Mouse (Mus musculus) common myeloid progenitor, adult 5-6 weeks (primary cell): ENCODE measurements around the gene Kcnip1. TPM values are rescaled to one million over a fixed set of nuclear protein-coding genes. Genes with fewer than 3 reads are reported as not detected.

Source experiments
- ATAC-seq: replicated peaks from 2 replicates; pipeline ENCODE4 v1.8.0; 2016; ENCODE audit warnings: low read depth, mild to moderate bottlenecking, moderate TSS enrichment, inconsistent platforms; ENCODE audit not compliant: poor library complexity, severe bottlenecking
- total RNA-seq: library from RNA; stranded (forward); fragments of 200-1000, 187-1606 nt; gene quantifications from 2 replicates; pipeline ENCODE4 v1.2.3, GENCODE M21; 2017

The Kcnip1 gene
- total RNA-seq, 1 experiment from 2014 or later, result not detected

DNA sequence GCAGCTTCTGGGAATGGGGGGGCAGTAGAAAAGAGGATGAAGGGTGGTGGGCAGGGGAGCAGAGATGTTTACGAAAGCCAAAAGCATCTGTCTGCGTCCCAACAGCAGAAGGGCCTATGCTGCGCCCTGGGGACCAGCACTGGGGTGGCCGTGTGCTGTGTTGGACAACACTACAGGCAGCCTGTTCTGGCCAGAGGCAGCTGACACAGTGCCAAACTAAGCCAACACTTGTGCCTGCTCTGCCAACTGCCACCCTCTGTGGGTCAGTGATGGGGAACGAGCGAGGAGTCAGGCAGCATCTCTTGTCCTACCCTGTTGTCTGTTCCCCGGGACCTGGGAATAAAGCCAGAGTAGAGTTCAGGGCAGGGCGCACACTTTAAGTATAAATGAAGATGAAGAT is 260.6 kb downstream of the Kcnip1 start:
- no peak for ATAC-seq

DNA sequence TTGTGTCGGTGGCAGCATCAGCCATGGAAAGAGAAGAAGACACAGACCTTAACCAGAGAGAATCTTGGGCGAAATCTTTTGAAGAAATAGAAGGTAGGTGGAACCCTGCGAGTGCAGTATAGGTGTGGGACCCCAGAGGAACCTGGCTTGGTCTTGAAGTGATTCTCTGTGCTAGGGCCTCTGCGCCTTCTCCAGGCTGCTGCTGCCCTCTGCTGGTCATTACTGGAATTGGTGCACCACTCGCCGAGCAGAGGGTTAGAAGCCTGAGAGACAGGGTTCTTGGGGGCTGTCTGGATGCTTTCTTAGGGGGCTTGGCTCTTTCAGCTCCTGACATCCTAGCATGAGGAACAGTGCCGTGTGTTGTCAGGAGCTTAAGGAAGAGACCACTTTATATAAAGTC is 271.7 kb downstream of the Kcnip1 start:
- peak; percentile 76; the same call in 1 of the 2 replicates for ATAC-seq

- ATAC-seq, result no peak
Observed at GRCm38 (mm10) chr11:33706777-33707176, 286.2 kb downstream of the Kcnip1 start.

DNA sequence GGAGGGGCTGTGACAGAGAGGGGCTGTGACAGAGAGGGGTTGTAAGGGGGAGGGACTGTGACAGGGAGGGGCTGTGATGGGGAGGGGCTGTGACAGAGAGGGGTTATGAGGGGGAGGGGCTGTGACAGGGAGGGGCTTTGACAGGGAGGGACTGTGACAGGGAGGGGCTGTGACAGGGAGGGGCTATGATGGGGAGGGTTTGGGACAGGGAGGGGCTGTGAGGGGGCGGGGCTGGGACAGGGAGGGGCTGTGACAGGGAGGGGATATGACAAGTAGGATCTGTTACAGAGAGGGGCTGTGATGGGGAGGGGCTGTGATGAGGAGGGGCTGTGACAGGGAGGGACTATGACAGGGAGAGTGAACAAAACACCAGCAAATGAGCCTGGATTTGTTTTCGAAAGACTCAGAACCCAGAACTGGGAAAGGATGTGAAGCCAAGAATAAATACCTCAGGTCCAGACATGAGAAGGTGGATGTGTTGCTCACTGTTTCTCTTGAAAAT is 290.9 kb downstream of the Kcnip1 start:
- no peak for ATAC-seq

DNA sequence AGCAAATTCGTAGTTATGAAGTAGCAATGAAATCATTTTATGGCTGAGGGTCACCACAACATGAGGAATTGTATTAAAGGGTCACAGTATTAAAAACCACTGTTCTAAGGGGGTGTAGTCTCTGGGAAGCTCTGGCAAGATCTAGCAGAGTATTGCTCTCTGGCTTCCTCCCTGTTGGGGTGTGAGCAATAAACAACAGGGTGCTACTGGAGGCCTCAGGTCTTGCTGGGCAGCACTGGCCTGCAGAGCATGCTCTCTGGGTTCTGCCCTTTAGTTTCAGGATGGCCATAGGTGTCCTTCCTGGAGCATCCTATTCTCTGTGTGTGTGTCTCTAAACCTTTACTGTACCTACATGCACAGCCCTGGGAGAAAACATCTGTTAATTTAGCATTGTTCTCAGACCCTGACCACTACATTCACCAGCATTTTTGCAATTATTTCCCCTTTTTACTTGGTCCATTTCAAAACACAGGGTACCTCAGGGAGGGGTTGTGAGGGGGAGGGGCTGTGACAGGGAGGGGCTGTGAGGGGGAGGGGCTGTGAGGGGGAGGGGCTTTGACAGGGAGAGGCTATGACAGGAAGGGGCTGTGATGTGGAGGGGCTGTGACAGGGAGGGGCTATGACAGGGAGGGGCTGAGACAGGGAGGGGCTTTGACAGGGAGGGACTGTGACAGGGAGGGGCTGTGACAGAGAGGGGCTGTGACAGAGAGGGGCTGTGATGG is 291.6 kb downstream of the Kcnip1 start:
- ATAC-seq, result no peak

DNA sequence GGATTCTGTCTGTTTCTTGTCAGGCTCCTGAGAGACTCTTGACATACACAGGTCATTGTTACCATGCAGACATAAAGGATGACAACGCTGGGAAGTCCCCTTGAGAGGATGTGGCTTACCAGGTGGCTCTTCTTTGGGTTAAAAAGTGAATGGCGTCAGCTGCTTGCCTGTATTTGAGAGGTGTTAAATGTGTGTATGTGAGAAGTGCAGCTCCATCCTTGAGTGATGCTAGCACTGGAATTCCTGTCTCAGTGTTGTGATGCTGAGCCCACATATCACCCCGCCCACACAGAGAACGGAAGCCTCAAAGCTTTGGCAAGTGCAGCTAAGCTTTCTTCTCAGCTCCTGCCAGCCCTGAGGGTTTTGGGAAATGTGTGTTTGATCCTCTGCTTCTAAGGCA is 292.2 kb downstream of the Kcnip1 start:
- no peak for ATAC-seq

DNA sequence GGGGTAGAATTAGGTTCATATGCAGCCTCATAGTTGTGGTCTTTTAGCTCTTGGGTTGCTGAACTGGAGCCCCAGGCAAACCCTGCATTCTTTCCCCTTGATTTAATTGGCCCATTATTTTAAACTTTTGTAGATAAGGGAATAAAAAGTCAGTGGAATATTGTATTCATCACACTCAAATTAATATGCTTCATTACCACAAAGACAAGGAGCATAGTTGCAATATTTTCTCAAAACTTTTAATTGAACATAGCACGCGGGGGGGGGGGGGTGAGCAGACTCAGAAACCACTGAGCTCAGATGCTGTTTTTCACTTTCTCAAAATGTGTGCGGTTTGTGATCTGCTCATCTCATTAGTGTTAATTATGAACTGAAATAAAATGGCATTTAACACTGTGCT is 302.8 kb downstream of the Kcnip1 start:
- ATAC-seq, result no peak

DNA sequence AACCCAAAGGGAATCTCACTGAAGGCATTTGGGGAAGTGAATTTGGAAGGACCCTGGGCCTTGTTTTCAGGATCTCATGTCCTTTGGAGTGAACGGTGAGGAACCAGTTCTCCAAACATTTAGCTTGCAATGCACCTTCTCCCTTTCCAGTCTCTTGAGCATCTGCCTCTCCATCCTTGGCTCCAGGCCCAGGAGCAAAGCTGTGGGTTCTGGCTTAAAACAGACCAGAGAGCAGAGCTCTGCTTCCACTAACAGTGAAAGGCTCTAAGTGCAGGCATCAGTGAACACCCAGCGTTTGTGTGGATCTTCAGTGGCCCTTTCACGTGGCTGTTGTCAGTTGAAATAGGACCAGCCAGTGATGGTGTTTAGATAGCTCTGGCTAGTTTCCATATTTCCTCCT is 307.0 kb downstream of the Kcnip1 start:
- ATAC-seq, result no peak

DNA sequence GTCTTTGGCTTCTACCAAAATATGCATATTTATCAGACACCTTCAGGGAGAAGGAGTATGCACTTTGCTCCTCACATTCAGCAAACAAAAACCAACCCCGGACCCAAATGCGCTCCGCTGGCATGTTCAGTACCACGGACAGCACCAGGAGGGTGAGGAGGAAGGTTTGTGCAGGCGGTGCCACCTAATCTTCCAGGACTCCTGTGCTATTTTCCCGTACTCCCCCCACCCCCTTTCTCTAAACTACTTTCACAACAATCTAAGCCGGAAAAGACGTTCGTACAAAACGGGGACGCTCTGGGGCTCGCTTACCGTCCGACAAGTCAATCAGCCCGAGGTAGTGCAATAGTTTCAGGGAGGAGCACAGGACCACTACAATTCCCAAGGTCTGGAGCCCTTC is 312.8 kb downstream of the Kcnip1 start:
- ATAC-seq, result peak; percentile 74

- no peak for ATAC-seq
Observed at GRCm38 (mm10) chr11:33670105-33670965, 322.6 kb downstream of the Kcnip1 start.

GRCm38 (mm10) chr11:33668376-33668775 is 324.6 kb downstream of the Kcnip1 start:
- no peak for ATAC-seq

GRCm38 (mm10) chr11:33663599-33663998 is 329.4 kb downstream of the Kcnip1 start:
- ATAC-seq, result no peak

DNA sequence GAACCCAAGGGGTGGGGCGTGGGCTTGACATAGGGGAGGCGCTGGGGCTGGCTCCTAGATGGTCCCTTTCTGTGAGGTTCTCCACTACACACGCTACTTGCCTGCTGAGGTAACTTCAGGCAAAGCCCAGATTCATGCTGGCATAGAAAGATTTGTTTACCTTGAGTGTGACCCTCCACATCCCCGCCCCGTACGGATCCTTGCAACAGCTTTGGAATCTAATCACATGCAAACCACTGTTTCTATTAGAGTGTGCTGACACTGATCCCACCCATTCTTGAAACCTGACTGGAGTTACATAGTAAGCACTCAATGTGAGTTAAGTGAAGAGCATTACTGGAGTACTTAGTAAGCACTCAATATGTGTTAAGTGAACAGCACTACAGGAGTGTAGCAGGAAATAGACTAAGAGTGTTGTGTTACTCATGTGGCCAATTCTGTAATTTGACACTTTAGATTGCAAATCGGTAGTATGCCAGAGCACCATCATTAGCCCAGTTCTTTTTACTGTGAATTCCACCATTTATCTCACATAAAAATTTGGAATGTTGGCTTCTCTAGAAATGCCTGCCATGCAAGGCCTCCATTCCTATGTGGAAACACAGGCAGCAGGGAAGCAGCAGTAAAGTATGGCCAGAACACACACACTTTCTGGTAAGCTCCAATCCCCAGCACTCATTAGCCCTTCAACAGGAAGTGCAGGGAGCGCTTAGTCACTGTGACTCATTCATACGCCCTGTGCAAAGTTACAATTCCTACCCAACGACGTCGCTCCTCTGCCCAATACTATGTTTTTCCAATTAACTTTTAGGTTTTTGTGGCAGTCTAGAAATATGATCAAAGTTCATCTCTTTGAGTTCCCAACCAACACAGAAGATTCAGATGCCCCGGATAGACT is 332.7 kb downstream of the Kcnip1 start:
- peak; percentile 87 for ATAC-seq

DNA sequence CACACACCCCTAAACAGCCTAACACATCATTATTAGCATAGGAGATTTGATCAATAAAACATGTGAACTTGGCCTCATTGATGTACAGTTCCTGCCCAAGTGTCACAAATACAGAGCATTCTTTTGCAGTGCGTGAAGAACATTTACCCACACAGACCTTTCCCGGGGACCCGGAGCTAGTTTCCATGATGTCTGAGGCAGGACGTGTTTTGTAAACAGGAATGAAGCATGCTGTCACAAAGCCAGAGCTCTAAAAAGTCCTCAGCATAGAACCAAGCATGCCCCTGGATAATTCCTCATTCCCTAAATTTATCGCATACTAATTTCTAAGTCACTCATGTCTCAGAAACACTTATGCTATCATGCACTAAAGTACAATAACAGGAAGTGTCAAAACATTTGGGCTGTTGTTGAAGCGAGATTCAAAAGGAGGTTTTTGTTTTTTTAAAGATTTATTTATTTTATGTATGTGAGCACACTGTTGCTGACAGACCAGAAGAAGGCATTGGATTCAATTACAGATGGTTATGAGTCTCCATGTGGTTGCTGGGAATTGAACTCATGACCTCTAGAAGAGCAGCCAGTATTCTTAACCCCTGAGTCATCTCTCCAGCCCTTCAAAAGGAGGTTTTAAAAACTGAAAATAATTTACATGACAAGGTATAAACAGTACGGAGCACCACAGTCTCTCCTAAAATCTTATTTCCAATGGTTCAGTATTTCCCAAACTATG is 336.9 kb downstream of the Kcnip1 start:
- ATAC-seq, result no peak

GRCm38 (mm10) chr11:33655221-33655620 is 337.7 kb downstream of the Kcnip1 start:
- ATAC-seq, result no peak

DNA sequence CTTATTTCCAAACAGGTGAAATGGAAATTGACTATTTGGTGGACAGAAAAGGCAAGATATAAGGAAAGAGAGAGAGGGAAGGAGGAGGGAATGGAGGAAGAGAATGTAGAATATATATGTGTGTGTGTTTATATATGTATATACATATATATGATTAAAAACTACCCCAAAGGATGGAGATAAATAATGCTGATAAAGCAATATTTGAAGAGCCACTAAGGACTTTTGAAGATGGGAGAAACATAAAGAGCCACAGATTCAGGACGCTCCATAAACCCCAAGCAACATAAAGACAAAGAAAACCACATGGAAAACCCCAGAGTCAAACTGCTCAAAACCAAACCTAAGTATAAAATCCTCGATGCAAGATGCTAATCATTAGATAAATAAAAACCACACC is 338.5 kb downstream of the Kcnip1 start:
- no peak for ATAC-seq

DNA sequence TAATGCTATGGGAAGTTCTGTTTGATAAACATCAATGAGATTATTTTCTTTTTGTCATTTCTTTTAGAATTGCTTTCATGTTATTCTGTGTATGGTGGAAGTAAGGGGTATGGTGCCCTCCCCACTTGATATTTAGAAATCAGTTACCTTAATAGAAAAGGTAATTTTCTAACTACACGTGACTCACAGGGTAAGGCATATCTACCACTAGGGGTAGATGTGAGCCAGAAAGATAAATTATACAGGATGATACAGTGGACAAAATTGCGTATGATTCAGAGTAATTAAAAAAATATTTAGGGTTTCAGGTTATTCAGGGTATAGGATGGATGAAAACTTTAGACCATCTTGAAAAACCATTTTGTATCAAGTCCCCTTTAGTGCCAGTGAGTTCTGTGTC is 343.6 kb downstream of the Kcnip1 start:
- no peak for ATAC-seq

- ATAC-seq, result peak; percentile 54; the same call in 1 of the 2 replicates
Observed at GRCm38 (mm10) chr11:33637107-33637506, 355.8 kb downstream of the Kcnip1 start.

DNA sequence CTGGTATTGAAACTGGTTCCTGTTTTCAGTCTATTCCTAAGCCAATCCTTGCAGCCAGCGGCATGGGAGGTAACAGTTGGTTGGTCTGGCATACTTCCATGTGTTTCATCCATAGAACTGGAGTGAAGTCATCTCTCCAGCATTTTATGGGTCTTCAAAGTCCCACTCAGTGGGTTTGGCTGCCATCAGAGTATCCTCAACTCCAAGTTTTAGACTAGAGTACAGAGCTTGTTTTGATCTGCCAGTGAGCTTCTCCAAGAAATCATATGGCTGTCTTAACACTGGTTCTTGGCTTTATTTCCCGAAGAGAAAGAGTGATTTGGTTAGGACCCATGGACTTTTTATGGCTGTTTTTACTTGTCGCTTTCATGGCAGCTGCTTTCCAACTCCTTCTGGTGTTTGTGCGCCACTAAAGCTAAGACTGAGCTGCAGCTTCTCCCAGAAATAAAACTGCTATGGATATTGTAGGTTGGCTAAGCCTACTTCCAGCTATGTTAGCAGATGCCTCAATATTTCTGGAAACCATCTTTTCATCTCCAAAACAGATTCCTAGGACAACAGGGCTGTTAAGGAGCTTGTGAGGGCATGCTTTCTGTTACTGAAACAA is 365.7 kb downstream of the Kcnip1 start:
- ATAC-seq, result no peak
